Mouse (Mus musculus) kidney, postnatal 36 days (tissue): Measurements from ENCODE around the gene Lca5.

Experiments used
- DNase-seq, 2 experiments: peaks; one replicate each; pipeline ENCODE4 v3.0.0; 2021 to 2022; ENCODE audit warnings: mixed read lengths in 2 of 2

Lca5 gene

DNA sequence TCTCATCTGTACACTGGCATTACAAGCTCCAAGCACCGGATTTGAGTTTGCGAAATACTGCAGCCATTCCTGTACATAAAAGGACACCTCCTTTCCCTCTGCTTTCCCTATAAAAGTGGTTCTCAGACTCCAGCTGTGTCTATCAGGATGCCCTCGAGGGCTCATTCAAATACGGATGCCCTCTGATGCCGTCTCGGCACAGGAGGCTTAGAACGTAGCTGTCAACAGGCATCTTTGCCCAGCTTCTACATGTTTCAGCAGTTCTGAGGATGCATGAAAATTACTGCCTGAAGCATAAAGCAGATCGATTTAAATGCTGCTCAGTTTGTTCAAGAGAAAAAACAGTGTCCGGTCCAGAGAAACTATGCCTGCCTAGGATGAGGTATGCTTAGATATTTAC, 51.4 kb downstream of the Lca5 start:
- DNase-seq, result no peak

DNA sequence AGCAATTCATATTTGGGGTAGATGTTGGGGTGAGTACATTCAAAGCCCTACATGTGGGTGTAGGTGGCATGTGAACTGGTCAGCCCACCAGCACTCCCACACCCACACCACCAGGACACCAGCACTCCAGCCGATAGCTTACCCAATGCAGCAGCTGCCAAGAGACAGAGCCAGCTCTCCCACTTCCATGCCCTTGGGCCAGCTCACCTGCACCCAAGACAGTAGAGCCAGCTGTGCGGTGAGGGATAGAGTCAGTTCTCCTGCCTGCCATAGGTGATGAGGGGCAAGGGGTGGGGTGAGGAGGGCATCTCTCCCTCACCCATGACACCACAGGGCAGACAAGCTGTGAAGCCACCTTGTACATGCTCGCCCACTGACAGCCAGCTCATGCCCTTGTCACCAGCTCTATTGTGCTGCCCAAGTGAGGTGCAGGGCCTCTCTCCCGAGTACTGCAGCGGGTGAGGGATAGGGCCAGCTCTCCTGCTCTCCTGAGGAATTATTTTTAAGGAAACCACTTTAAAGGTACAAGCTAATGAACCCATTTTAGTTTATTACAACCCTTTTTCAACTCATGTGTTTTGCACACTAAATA, 54.6 kb downstream of the Lca5 start:
- DNase-seq, result no peak

DNA sequence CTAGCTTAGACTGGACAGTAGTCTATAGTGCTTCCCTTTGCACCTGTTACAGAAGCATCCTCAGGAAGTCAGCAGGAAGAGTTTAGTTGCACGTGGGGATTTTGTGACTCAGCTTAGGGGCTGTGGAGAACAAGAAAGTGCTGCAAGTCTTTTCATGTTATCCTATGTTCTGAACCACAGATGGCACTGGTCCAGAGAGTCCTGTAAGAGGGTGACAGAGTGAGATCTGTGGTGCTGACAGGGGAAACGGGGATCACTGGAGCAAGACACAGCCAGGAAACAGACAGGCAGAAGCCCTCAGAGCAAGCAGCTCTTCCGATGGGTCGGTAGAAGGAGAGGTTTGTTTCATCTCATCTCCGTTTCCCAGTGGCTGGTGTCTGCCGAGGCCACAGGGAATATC, 55.6 kb downstream of the Lca5 start:
- DNase-seq, result no peak

DNA sequence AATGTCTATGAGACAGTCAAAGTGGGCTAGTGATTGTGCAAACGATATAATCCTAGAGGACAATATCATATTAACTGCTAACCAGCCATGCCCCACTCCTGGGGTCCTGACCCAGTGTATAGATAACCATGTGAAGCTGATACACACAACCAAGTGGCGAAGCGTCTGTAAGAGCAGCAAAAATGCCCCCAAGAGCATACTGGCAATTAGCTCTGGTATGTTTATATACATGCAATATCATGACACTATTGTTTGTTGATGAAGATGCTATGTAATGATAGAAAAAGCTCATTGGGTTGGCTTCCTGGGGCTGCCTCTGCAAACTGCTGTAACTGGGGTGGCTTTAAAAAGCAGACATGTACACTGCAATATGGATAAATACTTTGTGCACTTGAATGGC, 57.7 kb downstream of the Lca5 start:
- DNase-seq, result no peak

- DNase-seq, result peak in 1 of 2 experiments; percentile 63
These were observed 58.2 kb downstream of the Lca5 start for GRCm38 (mm10) chr9:83382775-83383174.

DNA sequence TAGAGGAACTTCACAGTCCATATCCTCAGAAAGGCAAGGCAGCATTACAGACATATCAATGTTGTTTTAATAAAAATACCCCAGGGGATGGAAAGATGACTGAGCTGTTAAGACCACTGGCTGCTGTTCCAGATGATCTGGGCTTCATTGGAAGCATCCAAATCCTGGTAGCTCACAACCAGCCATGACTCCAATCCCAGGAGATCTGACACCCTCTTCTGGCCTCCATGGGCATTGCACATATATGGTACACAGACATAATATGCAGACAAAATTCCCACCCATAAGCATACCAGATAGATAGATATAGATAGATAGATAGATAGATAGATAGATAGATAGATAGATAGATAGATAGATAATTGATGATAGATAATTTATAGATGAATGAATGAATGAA, 59.6 kb downstream of the Lca5 start:
- DNase-seq, result peak in 1 of 2 experiments; percentile 47

GRCm38 (mm10) chr9:83379661-83380060, 61.3 kb downstream of the Lca5 start:
- DNase-seq, result no peak

GRCm38 (mm10) chr9:83377132-83377531, 63.8 kb downstream of the Lca5 start:
- no peak for DNase-seq

DNA sequence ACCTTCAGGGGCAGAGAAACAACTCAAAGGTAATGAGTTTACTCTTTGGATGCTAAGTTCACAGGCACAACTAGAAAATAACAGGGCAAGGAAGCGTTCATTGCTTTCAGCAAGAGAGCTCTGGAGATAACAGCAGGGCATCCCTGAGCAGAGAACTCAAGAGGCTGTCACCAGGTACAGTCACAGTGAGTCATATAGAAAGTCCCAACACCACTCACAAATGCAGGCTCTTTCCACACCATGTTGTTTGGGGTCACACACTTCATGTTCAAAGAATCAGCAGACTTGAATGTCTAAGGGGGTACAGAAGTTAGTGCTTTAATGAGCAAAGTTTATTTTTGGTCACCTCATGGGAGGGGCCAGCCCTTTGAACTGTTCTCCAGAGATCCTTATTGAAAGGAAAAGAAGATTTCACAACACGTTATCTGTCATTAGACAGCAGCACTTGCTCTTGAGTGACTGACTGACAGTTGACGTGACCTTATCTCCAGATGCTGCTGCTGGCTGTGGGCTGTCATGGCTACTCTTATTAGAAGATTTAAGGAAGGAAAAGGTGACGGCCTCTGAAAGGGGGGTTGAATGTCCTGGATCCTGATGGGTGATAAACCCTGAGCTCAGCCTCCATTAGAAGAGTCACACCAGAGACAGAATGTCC, 65.3 kb downstream of the Lca5 start:
- DNase-seq, result no peak

GRCm38 (mm10) chr9:83370907-83371306, 70.0 kb downstream of the Lca5 start:
- peak in 1 of 2 experiments; percentile 22 for DNase-seq

GRCm38 (mm10) chr9:83368234-83368633, 72.7 kb downstream of the Lca5 start:
- peak; percentile 27 to 71 for DNase-seq

DNA sequence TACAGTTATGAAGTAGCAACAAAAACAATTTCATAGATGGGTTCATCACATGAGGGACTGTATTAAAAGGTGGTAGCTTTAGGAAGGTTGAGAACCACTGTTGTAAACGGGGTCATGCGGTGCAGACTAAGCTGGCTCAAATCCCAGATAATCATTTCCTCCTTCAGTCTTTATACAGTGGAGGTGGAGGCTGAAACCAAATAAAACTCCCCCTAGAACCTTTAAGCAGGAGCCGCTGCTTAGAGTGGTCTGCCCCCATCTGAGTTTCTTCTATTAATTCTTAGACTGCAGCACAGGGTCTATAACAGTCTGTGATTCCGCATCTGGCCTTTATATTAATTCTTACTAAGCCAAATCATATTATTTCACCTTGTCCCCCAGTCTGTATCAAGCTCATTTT, 85.1 kb downstream of the Lca5 start:
- DNase-seq, result no peak

- no peak for DNase-seq
These were observed 87.6 kb downstream of the Lca5 start for GRCm38 (mm10) chr9:83353316-83353715.

GRCm38 (mm10) chr9:83351171-83351570, 89.8 kb downstream of the Lca5 start:
- no peak for DNase-seq

GRCm38 (mm10) chr9:83350613-83351012, 90.3 kb downstream of the Lca5 start:
- DNase-seq, result peak; percentile 25 to 67

GRCm38 (mm10) chr9:83349905-83350304, 91.0 kb downstream of the Lca5 start:
- DNase-seq, result no peak

DNA sequence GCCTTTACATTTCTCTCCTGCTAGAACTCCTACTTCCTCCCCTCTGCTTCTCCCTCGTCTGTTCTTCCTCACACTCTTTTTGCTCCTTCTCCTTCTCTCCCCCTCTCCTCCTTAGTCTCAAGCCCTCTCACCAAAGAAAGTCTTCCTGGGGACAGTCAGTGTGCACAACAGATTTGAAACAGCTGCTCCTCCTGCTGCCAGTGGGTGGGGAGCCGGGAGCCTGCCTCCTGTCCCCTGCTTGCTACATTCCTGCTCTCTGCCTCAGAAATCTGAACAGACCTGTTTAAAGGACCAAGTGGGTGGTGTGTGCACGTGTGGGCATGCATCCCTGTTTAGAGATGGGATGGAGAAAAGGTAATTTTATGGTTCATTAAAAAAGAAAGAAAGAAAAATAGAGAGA, 91.4 kb downstream of the Lca5 start:
- peak in 1 of 2 experiments; percentile 8 for DNase-seq

- no peak for DNase-seq
These were observed 93.4 kb downstream of the Lca5 start for GRCm38 (mm10) chr9:83347521-83347920.

- DNase-seq, result no peak
These were observed 98.2 kb downstream of the Lca5 start for GRCm38 (mm10) chr9:83342491-83343370.
